8 mouse cellular contexts compared by ENCODE assay signal in genomic region chr7:82647909-82648308, GRCm38 (mm10). TPM values are rescaled to one million over a fixed set of nuclear protein-coding genes. Genes with fewer than 3 reads are reported as not detected.
A peak's percentile ranks its signal among the peaks of the same experiment; 100 is the strongest.
DNase-seq lines count a peak whose midpoint lies in the region; ATAC-seq and TF ChIP-seq lines count a peak whose summit lies in the region.

No protein-coding gene starts in this region.

- no peak for DNase-seq in lung, adult 2 months
- DNase-seq in lung, postnatal 14 days, result no peak
- no peak for DNase-seq in limb, embryonic 10.5 days (ENCODE audit: low spot score)
- no peak for DNase-seq in retina, embryonic 14.5 days (ENCODE audit: low spot score)
- DNase-seq in embryo, embryonic 10 days (ENCODE audit: low spot score), result no peak
- no peak for DNase-seq in left cerebral cortex, postnatal 25 days (ENCODE audit: low spot score in 2 of 2)

- H3K27me3 ChIP-seq in embryonic facial prominence, embryonic 13.5 days, result no peaks in the 10 kb centered on the region
- H3K27me3 ChIP-seq in limb, embryonic 10.5 days (ENCODE audit: low read depth, poor library complexity, severe bottlenecking), result no peaks in the 10 kb centered on the region

- H3K4me1 ChIP-seq in lung, adult 2 months (ENCODE audit: control insufficient read depth, insufficient read depth, low read length), result peaks cover 2% of the 10 kb centered on the region; the same call in 1 of the 2 replicates
- peaks cover 11% of the 10 kb centered on the region for H3K4me1 ChIP-seq in embryonic facial prominence, embryonic 13.5 days
- H3K4me1 ChIP-seq in limb, embryonic 10.5 days, result peaks cover 14% of the 10 kb centered on the region
- H3K4me1 ChIP-seq in olfactory bulb, adult 2 months (ENCODE audit: control insufficient read depth, insufficient read depth, low read length), result peaks cover 7% of the 10 kb centered on the region; the same call in 1 of the 2 replicates

- no peak for TF ChIP-seq POLR2A in lung, adult 2 months (IDR thresholded peaks at IDR 0.05; ENCODE audit: borderline replicate concordance, extremely low read depth, low read depth, low read length)
- TF ChIP-seq POLR2A in olfactory bulb, adult 2 months (IDR thresholded peaks at IDR 0.05; ENCODE audit: insufficient read depth, low read depth, low read length), result no peak

- no peak for ATAC-seq in embryonic facial prominence, embryonic 13.5 days (ENCODE audit: insufficient number of reproducible peaks, insufficient read depth, low FRiP score, low TSS enrichment, low read depth)

- intact Hi-C loops in left cerebral cortex, postnatal 25 days (cut with DNase I), result no loop called here

- no peak overlapping the region for H3K27ac ChIP-seq in embryonic facial prominence, embryonic 13.5 days
- peak overlapping the region; percentile 84; the same call in 1 of the 2 replicates for H3K27ac ChIP-seq in limb, embryonic 10.5 days
- H3K27ac ChIP-seq in olfactory bulb, adult 2 months (ENCODE audit: insufficient read depth, low read depth, low read length), result no peak overlapping the region

- H3K4me2 ChIP-seq in embryonic facial prominence, embryonic 13.5 days, result peak overlapping the region; percentile 69

- H3K9ac ChIP-seq in embryonic facial prominence, embryonic 13.5 days, result peak overlapping the region; percentile 81

- H3K9me3 ChIP-seq in embryonic facial prominence, embryonic 13.5 days, result no peaks in the 10 kb centered on the region
- no peaks in the 10 kb centered on the region for H3K9me3 ChIP-seq in limb, embryonic 10.5 days (replicated peaks)

- peaks cover 6% of the 10 kb centered on the region; the same call in 1 of the 2 replicates for H3K36me3 ChIP-seq in embryonic facial prominence, embryonic 13.5 days
- peaks cover 13% of the 10 kb centered on the region for H3K36me3 ChIP-seq in limb, embryonic 10.5 days

- no peak for TF ChIP-seq CTCF in lung, adult 2 months (IDR thresholded peaks at IDR 0.05; ENCODE audit: insufficient read depth, low read length)
- TF ChIP-seq CTCF in olfactory bulb, adult 2 months (IDR thresholded peaks at IDR 0.05; ENCODE audit: insufficient read depth, low read depth, low read length), result no peak

- H3K4me3 ChIP-seq in lung, adult 2 months (replicated peaks; ENCODE audit: extremely low read depth, low read depth, low read length), result peak overlapping the region; percentile 94
- peak overlapping the region; percentile 75 for H3K4me3 ChIP-seq in embryonic facial prominence, embryonic 13.5 days
- peak overlapping the region; percentile 86 for H3K4me3 ChIP-seq in limb, embryonic 10.5 days
- peak overlapping the region; percentile 90 for H3K4me3 ChIP-seq in olfactory bulb, adult 2 months (ENCODE audit: insufficient read depth, low read depth, low read length)

- 25% methylated on average over 4 of the region's 4 CpGs for WGBS in lung, adult 2 months
- WGBS in embryonic facial prominence, embryonic 13.5 days, result 37% methylated on average over 4 of the region's 4 CpGs
- WGBS in limb, embryonic 10.5 days, result 35% methylated on average over 4 of the region's 4 CpGs
- WGBS in olfactory bulb, adult 2 months, result 17% methylated on average over 4 of the region's 4 CpGs

RNA-seq across cellular contexts. Expression of gene Saxo2, which starts 0.4 kb away (rescaled TPM):
- polyA plus RNA-seq in lung, adult 2 months (2012; rRNA removed), result 3.9 and 5.7 TPM in 2 replicates
- polyA plus RNA-seq in embryonic facial prominence, embryonic 13.5 days (2015; fragmentation: Nextera tagmentation; extraction: Ambion mirVana), result 7.1 and 9.7 TPM in 2 replicates
- 5.3 and 5.5 TPM in 2 replicates for polyA plus RNA-seq in limb, embryonic 10.5 days (2016; fragmentation: Nextera tagmentation; extraction: Ambion mirVana)
- polyA plus RNA-seq in olfactory bulb, adult 2 months (2012; ENCODE audit: insufficient read depth, insufficient read length, low replicate concordance, missing spikeins), result not detected in 2 replicates
- total RNA-seq in left cerebral cortex, postnatal 25 days (2021), result 1 to 10 TPM; 8.5 to 9.7 TPM

RNA-seq across cellular contexts. Expression of gene Efl1, which starts 0.5 kb away (rescaled TPM):
- 2.4 and 5.5 TPM in 2 replicates for polyA plus RNA-seq in lung, adult 2 months (2012; rRNA removed)
- 25.0 and 25.5 TPM in 2 replicates for polyA plus RNA-seq in embryonic facial prominence, embryonic 13.5 days (2015; fragmentation: Nextera tagmentation; extraction: Ambion mirVana)
- polyA plus RNA-seq in limb, embryonic 10.5 days (2016; fragmentation: Nextera tagmentation; extraction: Ambion mirVana), result 24.0 and 25.8 TPM in 2 replicates
- not detected in 2 replicates for polyA plus RNA-seq in olfactory bulb, adult 2 months (2012; ENCODE audit: insufficient read depth, insufficient read length, low replicate concordance, missing spikeins)
- total RNA-seq in left cerebral cortex, postnatal 25 days (2021), result 10 to 100 TPM; 16.0 to 16.1 TPM
